Mouse (Mus musculus) adrenal gland, postnatal 10 days (tissue): ENCODE measurements around the gene Tram2. TPM values are rescaled to one million over a fixed set of nuclear protein-coding genes. Genes with fewer than 3 reads are reported as not detected.

Experiments
- DNase-seq: peaks from one replicate; pipeline ENCODE4 v3.0.0; 2021; ENCODE audit warnings: mixed read lengths
- total RNA-seq, 2 experiments: library from RNA; stranded (reverse); gene quantifications; 2 replicates each; pipeline ENCODE4 v1.2.3; 2021

Tram2 gene
- total RNA-seq, 2 experiments from 2014 or later: 9.4 to 10.9 TPM

DNA sequence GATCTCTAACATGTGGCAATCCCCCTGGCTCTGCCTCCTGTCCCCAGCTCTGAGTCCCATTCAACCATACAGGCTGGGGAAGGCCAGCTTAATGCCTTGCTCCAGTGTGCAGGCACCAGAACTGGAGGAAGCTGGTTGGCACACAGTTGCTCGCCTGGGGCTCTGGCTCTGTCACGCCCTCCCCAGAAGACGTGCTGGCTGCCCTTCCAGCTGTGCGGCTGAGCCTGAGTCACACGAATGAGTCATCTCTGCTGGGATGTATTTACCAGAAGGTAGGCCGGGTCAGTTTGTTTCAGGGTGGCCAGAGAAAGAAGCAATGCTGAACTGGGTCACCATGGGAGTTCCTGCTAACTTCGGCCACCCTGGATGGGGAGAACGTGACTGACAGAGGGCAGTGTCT is 64.6 kb downstream of the Tram2 start:
- DNase-seq: peak; percentile 84

DNA sequence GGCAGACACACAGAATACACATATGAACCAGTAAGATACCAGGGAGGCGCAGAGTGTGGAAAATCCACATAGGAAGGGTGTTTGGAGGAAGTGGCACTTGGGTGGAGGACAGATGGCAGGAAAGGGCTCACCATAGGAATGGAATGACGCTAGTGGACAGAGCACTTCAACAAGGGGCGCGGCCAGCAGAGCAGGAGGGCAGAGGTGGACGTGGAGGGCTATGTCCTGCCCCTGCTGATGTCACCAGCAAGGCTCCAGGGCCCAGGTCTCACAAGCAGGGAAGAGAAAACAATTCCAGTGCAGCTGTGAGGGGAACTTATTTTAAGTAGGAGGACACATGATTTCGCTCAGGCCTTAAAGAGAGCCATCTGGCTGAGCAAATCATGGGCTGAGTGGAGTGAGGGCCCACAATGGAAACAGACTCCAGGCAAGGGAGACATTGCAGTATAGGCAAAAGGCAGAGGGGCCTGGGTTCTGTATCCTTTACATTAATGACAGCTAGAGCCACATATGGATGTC is 68.7 kb downstream of the Tram2 start:
- no peak for DNase-seq

DNA sequence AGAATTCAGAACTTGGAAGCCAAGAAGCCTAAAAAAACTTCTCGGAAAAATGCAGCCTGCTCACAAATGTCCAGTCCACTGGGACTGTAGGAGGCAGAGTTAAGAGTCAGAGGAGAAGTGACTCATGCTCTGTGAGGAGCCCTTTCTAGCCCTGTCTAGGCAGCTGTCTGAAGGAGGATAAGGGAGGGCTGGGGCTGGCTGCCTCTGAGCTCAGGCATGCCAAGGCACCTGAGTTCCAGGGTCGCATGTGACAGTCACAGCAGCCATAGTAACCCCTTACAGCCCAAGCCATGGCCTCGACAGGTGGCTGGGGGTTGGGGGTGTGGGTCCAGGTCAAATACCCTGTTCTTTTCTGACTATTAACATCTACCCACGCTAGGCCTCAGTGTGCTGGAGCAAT is 70.1 kb downstream of the Tram2 start:
- peak; percentile 56 for DNase-seq

DNA sequence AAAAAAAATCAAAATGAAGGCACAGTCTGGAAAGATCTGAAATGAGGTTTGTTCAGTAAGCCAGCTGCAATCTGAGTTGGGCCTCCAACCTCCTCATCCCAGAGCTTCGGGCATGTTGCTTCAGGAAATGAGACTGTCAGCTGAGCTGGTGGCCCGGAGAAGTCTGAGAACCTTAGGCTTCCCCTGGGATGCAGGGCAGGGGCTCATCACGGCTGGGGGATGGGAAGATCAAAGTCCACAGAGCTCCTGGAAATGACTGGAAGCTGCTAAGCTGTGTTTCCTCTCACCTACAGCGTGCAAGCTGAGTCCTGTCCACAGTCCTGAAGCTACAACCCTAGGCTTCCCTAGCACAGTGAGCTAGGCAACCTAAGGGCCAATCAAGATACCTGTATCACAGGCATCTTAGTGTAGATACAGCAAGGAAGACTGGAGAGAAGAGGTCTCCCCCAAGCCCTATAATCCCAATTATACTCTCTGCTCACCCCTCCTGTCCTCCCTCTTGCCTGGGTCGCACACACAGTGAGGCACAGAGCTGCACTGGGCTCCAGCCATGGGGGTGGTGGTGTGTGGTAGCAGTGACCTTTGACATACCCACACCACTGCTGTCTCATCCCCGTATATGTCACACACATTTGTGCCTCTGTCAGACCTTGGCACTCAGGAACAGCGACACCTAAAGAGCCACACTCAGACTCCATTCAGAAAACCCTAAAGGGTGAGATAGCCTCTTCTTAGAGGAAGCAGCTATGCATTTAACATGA is 70.9 kb downstream of the Tram2 start:
- no peak for DNase-seq

DNA sequence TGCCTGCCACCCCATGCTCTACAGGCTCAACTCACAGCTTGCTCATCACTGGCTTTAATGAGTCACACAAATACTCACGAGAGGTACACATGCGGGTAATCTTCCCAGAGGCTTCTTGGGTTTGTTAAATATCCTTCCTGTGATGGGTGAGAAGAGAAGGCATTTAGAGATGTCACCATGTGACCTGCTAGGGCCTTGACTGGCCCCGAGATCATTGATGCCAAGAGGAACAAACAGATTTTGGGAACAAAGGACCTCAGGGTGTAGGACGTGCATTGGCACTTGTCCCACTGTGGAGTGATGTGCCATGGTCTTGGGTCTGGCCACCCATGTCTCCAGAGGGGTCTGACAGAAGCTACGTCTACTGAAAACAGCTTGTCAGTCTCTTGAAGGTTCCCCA is 72.3 kb downstream of the Tram2 start:
- no peak for DNase-seq

DNA sequence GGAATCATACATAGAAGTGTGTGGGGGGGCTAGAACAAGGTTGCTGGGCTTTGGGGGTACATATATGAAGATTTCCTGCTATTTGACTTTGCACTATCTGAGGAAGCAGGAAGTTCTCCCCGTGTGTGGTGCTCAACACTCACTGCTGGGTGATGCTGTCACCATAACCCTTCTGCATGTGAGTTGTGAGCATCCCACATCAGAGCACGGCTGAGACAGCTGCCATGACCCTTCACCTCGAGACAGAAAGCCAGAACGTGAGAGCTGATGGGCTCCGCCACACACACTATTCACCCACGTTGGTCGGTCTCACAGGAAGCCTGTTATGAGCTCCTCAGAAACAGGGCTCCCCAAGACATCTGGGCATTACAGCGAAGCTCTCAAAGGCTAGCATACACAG is 74.4 kb downstream of the Tram2 start:
- DNase-seq: no peak

DNA sequence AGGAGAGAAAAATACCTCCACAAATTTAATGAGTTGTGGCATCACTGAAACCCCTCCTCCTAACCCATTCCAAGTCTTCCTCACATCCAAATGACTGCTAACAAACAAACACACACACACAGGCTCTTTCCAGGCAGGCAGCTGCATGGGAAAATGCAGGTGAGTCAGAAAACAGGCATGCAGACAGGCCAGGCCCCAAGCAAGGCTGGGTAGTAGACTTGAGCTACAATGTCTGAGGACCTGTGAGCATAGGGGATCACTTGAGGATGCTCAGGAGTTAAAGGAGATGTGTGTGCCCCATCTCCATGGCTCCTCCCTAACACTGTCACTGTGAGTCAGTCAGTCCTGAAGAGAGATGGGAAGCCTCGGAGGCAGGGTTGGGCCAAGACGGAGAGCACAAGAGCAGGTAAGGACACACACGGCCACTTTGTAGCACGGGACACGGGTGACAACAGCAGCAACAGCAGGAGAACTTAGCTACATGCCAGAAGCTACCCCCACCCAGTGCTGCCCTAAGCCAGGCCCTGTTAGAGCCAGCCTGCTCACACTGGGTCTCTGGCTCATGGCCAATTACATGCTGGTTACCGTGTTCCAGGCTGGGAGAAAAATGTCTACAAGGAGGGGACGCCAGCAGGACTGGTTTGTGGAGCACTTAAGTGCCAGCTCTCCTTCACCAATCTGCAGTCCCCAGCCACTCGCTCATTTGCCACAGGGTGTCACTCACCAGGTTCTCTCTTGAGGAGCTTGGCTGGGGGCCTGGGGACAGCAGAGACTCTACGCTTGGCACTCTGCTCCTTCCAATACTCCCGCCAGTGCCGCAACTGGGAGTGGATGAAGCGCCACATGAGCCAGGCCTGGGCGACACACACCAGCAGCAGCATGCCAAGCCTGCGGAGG is 76.5 kb downstream of the Tram2 start:
- peak; percentile 25 for DNase-seq

DNA sequence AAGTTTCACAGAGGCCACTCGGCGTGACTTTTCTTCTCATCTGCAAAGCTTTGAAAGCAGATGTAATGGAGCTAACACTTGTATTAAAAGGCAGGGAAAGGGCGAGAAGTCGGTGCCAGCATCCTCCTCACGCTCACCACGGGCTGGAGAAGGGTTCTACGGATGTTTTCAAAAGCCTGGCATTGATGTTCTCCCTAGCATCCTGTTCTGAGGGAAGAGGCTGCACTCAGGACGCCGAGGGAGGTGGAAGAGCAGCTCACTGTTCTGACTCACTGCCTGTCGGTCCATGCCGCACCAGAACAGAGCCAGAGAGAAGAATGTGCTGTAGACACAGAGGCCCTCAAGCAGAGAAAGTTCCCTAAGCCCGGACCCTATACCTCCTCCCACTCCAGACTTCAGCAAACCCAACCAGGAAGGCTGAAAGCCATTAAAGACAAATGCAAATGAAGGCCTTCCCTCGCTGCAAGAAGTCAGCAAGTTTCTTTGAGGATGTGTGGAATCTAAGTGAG is 81.1 kb downstream of the Tram2 start:
- no peak for DNase-seq

DNA sequence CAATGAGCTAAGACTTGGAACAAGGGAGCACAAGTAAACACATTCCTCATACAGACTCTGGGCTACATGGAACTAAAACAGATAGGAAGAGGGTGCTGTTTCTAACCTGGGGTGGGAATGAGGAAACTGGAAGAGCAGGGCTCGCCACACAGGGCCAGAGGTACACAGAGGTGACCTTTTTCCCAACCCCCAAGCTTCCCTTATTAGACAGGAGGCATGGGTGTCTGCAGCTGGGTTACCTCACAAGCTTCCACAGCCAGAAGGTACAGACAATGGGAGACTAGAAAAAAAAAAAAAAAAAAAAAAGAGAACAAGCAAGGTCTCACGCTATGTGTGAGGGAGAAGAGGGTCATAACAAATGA is 81.7 kb downstream of the Tram2 start:
- DNase-seq: no peak

DNA sequence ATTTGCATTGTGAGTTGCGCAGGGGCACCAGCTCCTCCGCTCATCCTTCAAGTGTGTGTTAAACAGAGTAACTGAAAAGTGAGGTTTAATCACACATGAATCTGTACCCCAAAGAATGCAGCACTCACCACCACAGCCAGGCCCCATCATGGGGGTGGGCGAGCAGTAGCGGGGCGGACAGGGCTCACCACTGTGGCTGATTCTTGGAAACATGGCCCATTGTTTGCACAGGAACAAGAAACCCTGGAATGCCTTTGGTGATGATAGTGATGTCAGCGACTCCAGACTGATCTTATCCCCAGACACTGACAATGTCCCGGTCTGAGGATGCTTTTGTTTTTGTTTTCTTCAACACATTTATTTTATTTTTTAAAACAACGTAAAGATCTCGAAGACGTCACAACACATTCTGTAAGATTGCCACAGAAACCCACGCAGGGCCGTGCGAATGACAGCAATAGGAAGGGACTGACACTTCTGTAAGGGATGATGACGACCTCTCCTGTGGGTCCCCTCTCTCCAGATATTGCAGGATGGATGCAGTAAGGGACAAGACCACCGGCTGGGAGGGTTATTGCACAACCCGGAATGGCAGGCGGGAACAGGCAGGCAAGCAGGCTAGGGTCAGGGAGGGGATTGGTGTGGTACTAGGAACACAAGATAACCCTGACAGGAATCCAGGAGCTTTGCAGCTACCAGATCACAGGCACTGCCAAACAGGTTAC is 82.3 kb downstream of the Tram2 start:
- DNase-seq: no peak

DNA sequence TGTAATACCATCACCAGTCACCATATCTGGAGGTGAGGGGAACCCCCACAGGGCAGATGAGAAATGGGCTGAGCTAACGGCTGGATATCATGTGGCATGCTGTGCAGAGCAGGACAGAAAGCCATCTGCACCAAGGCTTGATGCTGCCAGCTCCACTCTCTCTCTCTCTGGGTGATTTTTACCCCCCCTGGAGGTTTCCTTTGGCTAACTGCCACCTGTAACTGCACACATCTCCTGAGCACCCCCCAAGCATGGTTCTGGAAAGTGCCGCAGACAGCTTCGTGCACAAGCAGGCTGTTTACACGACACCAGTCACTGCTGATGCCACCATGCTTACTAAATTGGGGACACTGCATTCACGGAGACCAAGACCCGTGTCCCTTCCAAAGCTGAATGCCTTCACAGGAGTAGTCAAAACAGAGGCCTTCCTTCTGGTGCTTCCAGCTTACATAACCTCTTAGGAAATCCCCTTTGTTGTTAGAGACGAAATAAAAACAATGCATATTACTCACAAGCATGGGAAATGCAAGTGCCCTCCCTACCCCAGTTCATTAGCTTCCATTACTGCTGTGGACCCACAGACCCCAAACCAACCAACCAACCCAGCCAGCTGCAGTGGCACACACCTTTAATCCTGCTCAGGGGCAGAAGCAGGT is 83.6 kb downstream of the Tram2 start:
- no peak for DNase-seq

DNA sequence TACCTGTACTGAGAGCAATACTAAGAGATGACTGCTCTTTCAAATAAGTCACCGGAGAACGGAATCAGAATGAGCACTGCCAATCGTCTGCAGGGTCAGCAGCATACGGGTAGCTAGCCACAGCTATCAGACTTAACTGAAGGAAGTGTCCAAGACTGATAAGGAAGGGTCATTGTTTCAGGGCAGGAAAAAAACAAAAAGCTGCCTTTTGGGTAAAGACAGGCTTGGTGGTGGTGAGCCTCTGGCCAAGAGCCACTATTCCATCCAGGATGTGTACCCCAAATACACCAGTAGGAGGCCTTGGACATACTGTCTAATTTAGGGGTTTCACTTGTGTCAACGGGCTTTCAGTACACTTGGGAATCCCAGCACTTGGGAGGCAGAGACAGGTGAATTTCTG is 84.7 kb downstream of the Tram2 start:
- DNase-seq: no peak

DNA sequence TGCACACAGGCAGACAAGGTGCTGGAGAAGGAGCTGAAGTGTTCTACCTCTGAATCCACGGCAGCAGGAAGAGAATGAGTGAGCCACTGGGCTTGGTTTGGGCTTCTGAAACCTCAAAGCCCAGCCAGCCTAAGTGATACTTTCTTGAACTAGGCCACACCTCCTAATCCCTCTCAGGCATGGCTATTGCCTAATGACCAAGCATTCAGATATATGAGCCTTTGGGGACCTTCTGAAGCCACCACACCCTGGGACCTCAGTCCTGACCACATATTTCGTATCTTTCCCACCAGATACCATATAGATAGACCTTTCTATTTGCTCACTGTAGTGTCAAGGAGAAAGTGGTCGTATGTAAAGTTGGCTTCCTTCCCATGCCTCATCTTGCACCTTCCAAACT is 85.3 kb downstream of the Tram2 start:
- no peak for DNase-seq

DNA sequence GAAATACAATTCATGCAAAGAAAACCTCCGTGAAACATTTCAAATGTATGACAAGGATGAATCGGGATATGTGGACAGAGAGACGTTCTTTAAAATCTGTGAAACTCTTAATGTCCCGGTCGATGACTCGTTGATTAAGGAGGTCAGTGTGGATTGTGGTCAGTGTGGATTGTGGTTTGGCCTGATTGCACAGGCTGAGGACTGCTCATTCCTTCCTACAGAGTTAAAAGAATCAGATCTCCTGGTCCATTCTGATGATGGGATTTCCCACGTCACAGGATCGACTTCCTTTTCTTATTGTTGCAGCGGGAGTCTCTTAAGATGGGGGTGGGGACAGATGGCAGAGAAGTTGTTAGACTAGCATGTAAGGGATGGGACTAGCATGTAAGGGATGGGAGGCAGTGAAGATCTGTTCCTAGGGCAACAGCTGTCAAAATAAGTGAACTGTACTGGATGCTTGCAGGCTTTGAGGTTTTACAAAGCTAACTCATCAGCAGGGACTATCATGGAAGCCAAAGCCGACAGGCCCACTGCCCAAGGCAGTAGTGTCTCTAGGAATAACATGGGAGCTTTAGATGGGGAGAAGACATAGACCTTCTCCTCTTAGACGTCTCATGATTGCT is 89.5 kb downstream of the Tram2 start:
- no peak for DNase-seq

DNA sequence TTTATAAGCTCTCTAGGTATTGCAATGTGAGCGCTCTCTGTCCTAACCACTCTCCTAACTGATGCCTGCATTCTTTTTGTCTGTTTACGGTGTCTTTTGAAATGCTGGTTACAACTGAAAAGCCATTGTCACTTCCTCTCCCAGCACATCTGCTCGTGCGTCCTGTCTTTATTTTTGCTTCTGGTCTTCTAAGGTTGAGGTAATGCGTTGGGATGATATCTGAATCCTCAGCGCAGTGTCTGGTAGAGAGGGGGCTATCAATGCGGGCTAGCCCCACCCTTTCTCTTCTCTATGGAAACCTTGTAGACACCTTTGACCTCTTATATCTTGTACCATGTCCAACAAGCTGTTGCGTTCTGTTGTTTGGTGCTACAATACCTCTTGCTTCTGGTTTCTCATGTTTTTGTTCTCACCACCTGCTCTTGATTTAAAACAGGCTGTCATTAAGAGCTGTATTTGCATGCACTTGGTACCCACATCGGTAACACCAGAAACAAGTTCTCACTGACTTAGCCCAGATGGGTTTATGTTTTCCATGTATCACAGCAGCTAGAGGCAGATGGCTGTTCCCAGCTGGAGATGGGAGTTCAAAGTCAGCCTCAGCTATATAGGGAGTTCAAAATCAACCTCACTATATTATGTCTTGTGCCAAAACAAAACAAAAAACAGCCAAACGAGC is 92.5 kb downstream of the Tram2 start:
- no peak for DNase-seq

DNA sequence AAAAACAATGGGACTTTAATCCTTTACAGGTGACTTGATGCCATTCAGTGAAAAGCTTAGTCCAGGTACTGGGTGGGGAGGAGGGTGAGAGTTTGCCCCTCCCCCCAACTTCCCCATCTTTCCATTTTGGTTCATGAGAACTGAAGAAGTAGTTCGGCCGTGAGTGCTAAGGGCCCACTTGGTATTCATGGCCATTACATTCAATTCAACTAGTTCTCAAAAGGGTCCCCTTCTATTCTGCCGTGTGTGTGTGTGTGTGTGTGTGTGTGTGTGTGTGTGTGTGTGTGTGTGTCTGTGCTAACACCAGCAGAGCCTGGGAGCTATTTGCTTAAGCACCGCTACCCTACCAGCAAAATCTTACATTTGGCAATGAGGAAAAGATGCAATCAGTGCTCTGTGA is 94.4 kb downstream of the Tram2 start:
- DNase-seq: no peak

DNA sequence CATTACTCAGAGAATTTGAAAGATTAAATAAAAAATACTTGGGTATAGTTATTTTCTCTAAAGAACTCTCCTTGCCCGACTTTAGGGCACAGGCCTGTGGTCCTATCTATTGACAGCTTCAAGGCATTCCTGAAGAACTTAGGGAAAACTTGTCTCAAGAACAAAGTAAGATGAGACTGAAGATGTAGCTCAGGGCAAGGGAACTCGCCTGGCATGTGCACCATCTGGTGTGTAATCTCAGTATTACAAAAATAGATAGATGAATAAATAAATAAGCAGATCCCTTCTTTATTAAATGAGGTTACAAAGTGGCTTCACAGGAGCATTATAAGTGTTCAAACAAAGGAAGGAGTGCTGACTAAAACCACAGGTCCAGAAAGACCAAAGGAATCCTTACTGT is 94.9 kb downstream of the Tram2 start:
- no peak for DNase-seq

DNA sequence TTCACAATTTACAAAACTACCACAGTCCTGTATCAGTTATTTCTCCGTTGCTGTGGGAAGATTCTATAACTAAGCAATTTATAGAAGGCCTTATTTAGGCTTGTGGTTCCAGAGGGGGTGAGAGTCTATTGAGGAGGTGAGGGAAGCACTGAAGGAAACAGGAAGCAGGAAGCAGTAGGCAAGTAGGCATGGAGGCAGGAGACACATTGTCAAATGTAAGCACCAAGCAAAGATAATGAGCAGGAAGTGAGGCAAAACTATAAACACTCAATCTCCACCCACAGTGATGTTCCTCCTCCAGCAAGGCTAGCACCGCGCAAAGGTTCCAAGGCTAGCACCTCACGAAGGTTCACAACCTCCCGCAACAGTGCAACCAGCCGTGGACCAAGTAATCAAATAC is 97.3 kb downstream of the Tram2 start:
- DNase-seq: no peak

DNA sequence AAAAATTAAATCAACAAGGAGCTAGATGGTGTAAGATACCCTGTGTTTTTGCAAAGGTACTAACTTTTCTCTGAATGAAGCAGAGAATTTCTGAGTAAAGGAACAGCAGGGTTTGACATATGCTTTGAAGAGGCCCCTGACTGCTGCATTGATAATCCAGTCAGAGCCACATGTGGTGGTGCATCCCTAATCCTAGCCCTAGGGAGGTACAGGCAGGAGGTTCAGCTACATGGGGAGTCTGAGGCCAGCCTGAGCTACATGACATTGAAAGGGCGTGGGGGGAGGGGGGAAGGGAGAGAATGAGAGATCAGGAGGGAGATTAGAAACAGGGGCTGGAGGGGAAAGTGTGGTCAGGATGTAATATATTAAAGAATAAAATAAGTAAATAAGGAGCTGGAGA is 98.5 kb downstream of the Tram2 start:
- no peak for DNase-seq

DNA sequence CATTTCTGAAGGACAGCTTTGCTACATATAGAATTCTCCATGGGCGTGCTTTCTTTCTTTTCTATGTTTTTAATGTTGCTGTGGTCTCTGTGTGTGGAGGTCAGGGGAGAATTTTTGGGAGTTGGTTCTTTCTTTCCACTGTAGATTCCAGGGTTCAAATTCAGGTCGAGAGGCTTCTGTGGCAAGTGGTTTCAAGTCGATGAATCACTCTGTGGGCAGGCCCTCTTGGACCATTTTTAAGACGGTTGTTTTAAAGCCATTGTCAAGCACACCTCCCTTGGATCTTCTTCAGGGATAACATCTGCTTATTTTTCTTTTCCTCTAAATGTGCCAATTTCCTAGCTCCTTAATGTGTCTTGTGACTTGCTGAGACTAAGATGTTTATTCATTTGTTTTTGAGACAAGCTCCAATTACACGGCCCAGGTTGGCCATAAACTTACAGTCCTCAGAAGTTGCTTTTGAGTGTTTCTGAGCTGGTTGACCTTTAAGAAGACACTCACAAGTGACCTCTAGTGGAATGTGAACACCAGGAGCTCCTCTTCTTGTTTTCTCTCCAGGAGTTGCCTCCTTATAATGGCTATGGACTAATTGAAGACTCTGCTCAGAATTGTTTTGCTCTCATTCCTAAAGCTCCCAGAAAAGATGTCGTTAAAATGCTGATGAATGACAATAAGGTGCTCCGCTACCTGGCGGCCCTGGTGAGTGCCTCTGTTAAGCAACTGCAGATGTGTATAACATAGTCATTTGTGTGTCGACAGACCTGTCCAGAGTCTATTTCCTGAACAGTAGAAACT is 104.5 kb downstream of the Tram2 start:
- DNase-seq: no peak
